Mouse (Mus musculus) layer of hippocampus, adult 9-11 months (tissue): ENCODE measurements around the gene Spock1.

Experiments used
- DNase-seq: peaks from one replicate; pipeline ENCODE4 v3.0.0; 2022

The Spock1 gene

DNA sequence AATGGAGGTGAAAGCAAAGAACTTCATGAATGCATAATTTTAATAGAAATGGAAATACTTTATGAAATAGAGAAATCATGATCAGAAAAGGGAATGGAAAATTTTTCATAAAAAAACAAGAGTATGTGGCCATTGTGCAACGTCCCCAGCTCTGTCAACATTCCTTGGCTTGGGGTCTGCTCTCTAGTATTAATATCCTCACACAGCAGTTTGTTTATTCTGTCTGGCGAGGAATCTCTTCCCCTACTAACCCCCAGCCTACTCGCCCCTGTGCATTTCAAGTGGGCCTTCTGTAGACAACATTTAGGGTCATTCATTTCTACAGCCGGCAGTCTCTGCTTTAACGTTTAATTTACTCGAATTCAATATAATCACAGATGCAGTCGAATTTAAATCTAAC, 181.5 kb downstream of the Spock1 start:
- no peak for DNase-seq

DNA sequence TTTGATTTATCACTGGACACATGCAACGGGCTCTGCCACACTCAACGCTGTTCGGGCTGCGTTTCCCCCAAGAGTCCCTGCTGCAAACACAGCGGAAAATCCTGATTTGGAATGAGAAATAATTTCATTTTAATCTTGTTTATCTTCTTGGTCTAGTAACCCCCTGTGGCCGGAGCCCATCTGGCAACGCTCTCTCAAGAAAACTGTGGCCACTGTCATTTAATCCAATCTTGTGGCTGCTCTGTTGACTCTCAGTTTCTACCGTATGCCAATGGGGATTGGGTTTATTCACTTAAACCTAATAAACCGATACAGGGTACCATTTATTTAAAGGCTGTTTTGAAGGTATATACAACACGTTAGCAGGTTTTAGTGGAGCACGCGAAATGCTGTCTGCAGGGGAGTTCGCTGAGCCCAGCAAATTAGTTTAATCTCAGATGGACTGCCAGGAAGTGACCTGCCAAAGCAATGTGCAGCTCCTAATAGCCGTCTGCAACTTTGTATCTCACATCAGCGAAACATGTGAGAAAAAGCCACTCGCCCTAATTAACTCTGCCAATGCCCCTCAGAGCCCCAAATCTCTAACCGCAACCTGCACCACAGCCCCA, 185.7 kb downstream of the Spock1 start:
- no peak for DNase-seq

DNA sequence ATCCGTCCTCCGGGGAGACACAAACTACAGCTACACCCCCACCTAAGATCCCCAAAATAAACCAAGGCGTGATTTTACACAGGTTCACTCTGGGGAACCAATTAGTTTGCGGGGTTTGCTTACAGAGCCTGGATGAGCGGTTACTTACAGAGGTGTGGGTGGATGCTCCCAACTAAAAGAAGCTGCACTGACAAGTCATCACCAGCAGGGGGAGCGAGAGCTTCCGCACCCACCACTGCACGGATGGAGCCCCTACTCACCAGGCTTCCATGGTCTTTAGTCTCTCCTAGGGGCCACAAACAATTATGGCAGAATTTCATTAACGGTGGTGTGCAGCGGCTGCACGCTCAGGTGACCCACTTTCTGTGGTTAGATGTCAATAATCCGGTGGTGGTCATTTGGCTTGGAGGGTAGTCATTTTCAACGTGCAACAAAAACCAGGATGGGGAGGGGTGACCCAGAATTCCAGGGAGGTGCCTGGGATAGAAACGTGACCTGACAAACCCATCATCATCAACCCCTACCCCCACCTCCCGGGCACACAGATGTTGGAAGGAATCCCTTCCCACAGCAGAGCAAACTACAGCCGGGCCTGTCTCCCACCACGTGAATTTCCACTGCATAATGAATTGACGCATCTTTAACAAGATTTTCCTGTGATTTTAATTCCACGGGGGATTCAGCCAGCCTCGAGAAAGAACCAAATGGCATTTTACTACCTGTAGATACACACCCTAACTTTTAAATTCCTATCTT, 186.4 kb downstream of the Spock1 start:
- DNase-seq: peak; percentile 9

DNA sequence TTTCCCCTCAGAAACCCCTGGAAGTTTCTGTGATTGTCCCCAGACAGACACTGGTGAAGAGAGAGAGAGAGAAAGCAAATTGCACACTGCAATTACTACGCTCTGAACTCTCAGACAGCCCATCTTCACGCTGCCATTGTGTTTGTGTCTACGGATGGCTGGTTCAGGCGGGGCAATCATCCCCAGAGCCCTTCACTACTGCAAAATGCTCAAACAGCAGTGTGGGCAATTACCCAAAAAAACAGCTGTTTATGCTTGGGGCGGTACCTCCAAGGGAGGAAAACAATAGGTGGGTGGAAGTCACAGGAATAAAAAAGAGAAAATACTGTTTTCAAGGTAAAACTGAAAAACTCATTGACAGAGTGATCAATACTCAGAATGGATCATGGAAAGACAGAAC, 190.0 kb downstream of the Spock1 start:
- no peak for DNase-seq

DNA sequence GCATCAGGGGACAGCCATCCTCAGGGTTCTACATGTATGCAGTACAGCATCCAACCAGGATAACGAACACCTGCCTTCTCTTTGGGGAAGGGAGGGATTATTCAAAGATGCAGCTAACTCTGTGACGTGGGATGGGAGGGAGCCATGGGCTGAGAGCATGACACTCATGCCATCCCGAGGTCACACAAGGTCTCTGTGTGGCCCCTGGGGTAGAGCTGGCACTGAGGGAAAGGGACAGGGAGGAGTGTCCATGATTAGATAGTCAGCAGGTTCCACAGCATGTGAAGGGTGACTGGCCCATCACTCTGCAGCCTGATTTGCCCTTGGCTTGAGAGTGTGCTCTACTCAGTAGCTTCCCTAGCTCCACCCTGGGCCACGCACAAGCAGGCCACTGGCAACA, 195.2 kb downstream of the Spock1 start:
- no peak for DNase-seq

DNA sequence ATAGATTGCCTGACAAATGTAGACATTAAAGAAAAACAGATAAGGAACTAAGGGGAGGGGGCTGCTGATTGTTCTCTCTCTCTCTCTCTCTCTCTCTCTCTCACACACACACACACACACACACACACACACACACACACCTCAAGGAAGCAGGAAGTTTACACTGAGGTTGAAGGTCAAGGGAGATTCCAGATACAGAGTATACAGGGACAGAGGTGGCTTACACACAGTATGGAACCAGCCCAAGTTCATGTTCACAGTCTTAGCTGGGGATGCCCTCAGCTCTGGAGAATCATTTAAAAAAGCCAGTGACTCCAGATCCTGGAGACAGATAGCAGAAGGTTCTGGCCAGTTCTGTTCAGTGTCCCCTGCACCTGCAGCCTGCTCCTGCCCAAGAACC, 199.7 kb downstream of the Spock1 start:
- DNase-seq: no peak

DNA sequence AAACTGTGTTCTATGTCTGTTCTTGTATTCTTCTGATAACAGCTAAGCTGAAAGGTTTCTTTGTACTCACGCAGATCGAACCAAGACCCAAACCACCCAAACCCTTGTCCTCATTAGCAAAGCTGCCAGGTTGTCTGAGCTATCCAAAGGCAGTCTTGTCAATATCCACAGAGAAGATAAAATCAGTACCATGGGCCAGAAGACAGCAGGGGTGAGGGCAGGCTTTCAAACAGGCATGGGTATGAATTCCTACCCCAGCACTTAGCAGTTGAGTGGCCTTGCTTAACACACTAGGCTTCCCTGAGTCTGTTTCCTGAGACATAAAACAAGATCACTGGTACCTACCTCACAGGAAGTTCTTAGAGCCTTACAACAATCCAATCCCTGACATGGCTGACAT, 205.2 kb downstream of the Spock1 start:
- DNase-seq: no peak

DNA sequence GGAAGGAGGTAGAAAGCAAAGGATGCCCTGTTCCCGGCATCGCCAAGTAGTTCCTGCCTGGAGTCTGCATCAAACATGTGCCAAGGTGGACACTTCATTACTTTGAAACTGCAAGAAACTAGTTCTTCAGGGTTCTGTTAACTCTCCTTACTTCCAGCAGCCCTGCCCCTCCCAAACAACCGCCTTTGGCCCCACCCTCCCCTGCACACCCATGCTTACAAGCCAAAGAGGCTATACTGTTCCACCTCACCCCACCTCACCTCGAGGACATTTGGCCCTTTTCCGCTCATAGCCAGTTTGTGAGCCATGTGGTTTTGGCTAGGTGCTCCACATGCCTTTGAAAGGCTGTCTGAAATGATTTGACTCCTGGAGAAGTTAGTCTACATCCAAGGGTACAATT, 211.4 kb downstream of the Spock1 start:
- no peak for DNase-seq

DNA sequence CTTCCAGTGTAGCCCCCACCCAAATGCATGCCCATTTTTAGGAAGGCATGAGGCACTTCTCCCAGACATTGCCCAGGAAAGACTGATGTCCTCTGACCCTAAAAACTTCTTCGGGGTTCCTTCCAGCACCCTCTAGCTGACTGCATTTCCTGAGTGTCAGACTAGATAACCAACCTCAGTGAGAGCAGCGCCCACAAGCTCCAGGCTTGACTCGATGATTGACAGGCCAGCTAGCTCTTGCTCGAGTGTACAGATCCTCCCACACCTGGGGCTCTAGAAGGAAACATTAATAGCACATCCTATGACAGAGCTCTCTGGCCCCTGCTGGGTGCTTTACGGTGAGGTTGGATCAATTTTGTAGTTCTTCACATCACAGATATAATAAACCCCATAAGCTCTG, 219.2 kb downstream of the Spock1 start:
- DNase-seq: no peak

DNA sequence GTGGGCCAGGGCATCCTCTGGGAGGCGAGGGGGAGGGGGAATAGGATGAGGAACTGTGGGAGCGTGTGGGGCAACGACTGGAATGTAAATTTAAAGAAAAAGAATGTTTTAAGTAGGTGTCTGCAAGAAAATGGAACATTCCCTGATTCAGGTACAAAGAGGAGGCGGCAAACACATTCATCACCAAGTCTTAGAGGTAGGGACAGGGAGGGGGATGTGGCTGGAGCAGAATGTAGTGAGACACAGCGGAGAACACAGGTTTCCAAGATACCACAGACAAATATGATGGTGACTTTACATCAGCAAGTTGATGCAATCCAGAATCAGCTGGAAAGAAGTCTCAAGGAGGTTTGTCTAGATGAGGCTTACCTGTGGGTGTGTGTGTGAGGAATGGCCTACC, 221.7 kb downstream of the Spock1 start:
- peak; percentile 7 for DNase-seq

DNA sequence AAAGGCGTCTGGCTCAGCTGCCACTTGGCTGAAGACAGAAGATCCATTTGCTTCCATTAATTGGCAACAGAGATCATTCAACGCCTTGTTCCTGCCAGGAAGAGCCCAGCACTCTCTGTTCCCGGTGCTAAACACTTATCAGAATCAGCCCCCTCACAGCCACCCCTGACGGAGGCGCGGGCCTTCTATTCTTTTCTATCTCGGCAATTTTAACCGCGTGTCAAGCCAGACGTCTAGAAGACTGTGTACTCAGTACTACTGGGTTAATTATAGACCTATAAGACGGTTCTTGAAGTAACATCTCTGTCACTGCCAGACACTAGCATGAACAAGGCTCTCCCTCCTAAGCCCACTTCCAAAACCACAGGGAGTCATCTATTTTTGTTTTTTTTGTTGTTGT, 222.9 kb downstream of the Spock1 start:
- DNase-seq: peak; percentile 26

DNA sequence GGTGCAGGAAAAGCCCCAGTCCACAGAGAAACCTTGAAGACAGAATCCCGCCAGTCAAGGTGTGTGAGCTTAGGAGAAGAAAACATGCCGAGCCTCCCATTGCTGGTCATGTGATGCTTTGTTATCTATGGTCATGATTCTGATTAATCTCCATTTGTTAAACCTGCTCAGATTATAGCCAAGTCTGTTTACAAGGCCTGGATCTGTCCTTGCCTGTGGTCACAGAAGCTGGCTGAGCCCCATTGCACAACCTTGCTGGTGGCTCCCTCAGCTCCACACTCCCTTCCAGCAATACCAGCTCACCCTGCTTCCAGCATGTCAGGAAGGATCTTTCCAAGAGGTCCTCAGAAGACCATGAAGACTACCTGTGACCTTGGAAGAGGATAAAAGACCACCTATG, 228.5 kb downstream of the Spock1 start:
- no peak for DNase-seq

DNA sequence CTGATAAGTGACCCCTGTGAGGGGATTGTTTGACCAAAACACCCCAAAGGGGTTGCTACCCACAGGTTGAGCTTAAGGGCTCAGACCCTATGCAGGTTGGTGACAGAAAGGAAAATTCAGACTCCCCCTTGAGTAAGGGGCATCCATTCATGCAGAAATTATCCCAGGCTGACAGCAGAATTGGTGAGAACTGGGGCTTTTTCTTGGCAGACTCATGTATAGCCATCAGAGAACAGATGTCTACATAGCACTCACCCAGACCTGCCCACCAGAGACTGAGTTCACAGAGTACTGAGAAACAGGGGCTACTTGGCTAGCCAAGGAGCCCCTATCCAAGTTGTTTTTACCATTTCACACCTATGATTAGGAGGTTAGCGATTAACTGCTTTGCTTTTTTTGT, 231.3 kb downstream of the Spock1 start:
- no peak for DNase-seq

DNA sequence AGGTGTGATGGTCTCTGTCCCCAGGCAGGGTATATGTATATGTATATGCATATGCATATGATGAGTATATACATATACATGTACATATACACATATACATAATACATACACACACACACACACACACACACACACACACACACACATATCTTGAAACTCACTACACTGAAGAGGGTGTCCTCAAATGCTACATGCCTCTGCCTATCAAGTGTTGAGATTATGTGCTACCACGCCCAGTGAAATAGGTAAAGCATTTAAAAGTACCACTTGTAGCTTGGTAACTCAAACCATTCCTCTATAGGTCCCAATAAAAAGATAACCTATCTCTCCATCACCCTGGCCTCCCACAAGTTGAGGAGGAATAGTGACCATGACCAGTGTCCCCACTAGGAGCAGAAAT, 234.7 kb downstream of the Spock1 start:
- DNase-seq: no peak

DNA sequence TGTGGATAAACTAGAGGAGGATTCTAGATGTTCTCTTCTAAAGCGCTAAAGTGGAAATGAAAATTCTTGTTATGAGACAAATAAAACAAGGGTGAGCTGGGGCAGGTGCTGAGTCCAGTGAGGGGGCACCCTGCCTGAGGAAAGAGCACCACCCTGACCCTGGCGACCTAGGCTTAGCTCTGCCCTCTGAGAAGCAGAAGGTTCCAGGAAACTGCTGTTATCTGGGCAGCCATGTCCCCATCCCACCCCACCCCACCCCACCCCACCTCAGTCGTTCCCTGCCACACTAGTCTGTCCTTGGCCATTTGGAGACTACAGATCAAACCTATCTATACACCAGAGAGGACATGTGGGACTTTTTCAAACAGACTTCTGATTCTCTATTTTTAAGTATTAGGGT, 235.4 kb downstream of the Spock1 start:
- no peak for DNase-seq

DNA sequence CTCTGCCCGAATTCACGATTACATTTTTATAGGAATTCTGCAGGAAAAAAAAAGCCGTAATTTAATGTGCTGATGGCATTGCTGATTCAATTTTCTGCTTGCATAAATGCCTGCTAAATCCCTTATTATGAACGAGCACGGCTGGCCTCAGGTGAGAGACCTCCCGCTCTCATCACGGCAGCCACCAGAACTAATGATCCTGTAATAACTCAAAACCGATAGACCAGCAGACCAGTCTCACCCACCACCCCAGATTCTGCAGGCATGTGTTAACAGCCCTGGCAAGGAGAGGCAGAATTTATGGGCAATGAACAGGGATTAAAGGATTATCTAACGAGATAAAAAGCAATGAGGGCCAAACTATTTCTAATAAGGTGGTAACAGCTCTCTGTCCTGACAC, 236.2 kb downstream of the Spock1 start:
- no peak for DNase-seq

DNA sequence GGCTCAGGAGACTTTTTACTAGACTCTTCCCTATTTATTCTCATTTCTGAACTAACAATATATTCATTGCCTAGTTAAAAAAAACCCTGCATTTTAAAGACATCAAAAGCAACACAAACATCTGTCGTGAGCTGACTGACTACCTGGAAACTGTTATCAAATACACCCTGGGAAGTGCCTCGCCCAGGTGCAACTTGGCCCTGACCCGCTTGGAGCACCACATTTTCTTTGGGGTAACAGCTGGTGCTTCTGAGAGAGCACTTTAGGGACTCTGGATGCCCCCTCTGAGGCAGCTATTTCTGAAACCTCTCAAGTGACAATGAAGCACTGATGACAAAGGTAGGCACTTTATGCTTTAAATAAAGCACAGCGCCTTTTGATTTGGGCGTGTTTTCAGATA, 236.8 kb downstream of the Spock1 start:
- no peak for DNase-seq

DNA sequence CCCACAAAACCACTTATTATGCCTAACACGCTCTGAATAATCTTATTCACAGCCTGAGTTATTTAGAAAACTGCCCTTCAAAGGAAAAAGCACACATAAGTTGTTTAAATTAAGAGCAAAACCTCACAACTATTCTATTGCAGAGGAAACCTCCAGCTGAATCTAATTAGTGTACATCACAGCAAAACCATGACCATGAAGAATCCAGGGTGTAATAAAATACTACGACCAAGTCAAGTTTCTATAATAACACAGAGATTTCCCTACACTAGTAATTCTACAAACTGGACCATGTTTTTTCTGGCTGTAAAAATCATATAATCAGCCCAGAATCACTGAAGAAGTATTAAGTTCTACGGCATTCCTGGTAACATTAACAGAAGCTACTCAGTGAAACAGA, 240.5 kb downstream of the Spock1 start:
- no peak for DNase-seq

DNA sequence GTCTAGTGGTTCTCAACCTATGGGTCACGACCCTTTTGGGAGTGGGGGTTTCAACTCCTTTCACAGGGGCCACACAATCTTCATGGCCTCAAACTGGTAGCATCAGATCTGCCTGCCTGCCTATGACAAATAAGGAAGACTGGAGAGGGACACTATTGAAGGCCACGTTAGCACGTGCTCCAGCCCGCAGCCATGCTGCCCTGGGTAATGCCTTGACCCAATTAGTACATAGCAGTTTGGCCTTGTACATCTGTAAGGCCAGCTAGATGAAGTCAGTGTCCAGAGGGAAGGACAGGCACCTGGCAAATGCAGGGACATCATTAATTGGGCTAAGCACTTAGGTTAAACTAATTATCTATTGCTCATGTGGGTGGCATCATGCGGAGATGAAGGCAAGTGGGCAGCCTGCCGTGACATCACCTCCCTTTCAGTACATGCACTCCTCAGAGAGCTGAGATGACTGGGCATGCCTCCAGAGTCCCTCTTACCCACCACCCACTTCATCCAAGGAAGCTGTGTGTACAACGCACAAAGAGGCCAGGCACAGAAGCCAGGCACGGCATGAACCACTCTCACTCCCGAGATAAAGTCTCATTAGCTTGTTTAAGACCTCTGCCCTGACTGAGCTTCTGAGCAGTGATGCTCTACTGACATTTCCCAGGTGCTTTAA, 241.8 kb downstream of the Spock1 start:
- DNase-seq: peak; percentile 22

DNA sequence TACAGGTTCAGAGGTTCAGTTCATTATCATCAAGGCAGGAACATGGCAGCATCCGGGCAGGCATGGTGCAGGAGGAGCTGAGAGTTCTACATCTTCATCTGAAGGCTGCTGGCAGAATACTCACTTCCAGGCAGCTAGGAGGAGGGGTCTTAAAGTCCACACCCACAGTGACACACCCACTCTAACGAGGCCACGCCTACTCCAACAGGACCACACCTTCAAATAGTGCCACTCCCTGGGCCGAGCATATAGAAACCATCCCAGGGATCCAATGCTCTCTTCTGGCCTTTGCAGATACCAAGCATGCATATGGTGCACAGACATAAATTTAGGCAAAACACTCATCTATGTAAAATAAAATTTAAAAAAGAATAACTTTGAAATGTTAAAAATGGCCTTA, 245.6 kb downstream of the Spock1 start:
- no peak for DNase-seq

DNA sequence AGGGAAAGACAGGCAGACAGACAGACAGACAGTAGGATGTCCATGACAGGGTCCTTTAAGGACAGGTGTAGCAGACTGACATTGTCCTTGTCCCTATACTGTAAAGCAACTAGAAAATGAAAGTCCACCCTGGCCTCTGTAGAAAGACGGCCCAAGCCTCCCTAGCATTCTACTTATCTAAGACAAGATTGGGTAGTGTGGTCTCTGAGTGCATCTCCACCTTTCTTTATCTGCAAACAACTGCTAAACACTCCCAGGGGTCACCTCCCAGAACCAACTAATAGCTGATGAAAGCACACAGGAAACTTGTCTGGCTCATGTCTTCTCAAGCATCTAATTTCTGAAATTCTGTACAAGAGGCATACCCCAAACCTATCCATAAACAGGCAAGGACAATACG, 247.6 kb downstream of the Spock1 start:
- no peak for DNase-seq

DNA sequence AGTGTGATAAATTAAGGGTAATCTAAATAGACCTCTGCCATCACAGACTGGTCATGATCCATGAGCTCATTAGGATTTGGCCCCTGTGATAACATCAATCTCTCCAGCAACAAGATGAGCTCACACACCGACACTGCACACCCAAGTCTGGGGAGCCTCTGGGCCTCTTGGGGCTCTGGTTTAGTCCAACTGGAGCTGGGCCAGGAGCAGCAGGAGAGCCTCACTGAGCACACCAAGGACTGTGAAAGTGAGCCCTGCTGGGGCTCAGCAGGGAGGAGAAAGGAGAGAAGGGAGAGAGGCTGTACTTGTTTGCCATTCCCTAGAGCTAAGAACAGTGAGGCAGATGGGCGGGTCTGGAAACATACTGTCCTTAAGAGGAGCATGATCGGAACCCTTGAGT, 248.3 kb downstream of the Spock1 start:
- no peak for DNase-seq

DNA sequence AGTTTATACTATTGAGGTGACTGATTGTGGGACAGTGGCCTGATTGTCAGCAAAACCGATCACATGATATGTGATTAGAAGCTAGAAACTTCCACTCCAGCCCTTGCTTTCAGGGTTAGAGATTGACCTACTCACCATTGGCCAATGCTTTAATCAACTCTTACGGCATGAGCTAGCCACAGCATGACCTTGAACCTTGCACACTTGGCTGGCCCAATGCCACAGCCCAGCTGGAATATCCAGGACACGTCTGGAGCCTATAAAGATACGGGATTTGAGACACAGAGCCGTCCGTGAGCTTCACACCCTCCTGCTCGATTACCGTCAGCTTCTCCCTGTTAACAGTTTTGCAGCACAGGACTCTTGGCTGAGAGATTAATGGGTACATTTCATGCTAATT, 251.5 kb downstream of the Spock1 start:
- DNase-seq: no peak

DNA sequence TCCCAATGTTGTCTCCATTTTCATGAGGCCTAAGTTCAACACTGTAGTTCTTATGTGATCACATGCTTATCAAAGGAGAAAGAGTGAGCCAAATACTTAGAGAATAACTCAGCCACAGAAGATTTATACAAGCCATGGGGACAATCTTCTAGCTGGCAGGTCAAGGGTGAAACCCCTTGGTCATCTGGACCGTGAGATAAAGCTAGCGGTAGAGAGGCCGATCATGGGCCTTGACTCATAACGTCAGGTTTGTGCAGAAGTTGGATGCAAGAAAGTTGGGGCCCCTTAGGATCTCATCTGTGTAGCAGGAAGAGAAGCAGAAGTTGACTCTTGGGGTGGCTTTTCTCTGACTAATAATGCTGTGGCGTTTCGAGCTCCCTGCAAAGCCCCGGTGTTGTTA, 253.8 kb downstream of the Spock1 start:
- DNase-seq: no peak

DNA sequence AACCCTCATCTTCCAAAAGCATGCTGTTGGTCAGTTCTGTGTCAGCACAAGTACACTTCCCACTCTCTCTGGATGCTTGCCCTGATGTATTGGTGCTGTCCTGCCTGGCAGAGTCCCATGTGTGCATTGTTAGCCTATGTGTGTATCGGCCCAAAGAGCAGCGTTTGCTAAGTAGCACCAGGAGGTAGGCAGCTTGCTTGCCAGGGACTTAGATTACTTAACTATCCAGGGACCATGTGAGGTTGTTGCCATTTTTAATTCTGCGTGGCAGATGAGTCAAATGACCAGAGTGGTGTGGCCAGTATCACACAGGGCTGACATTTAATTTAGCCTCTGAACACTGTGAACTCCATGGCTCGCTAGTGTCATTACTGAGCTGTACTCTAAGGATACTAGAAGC, 256.9 kb downstream of the Spock1 start:
- no peak for DNase-seq
